Mouse (Mus musculus) ZHBTc4 (cell line): ENCODE measurements at regions not wholly inside any gene's neighbourhood (a gene's known extent, or its start where the extent isn't known, plus 50 kb on each side); places are given as distances from the start of the nearest gene placed in this dataset.

Experiments
- DNase-seq: peaks from one replicate; pipeline ENCODE4 v3.0.0-alpha.2; 2011; ENCODE audit warnings: low read depth, low spot score

GRCm38 (mm10) chr16:64068787-64069673 lies 205.1 kb upstream of the Epha3 start:
- peak; percentile 32 for DNase-seq

DNA sequence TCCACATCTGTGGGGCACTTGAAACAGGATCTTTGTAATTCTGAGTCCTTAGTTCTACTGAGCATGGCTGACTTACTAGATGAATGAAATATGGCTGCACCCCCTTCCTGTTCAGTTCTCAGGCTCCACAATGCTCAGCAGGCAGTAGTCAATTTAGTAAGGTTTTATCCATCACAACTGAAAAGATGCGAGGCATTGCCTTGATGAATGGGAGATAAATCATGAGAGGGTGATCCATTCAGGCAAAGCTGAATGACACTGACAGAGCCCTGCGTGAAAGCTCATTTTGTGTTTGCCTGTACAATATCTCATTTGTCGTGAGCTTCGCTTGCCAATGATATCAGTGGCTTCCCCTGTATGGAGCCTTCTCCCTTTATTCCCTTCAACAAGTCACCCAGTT lies 198.6 kb upstream of the Epha3 start:
- no peak for DNase-seq

- DNase-seq, result no peak
Observed at GRCm38 (mm10) chr16:64058712-64059111, 194.7 kb upstream of the Epha3 start.

GRCm38 (mm10) chr16:64054346-64054745 lies 190.4 kb upstream of the Epha3 start:
- no peak for DNase-seq

GRCm38 (mm10) chr16:64048026-64048425 lies 184.1 kb upstream of the Epha3 start:
- no peak for DNase-seq

DNA sequence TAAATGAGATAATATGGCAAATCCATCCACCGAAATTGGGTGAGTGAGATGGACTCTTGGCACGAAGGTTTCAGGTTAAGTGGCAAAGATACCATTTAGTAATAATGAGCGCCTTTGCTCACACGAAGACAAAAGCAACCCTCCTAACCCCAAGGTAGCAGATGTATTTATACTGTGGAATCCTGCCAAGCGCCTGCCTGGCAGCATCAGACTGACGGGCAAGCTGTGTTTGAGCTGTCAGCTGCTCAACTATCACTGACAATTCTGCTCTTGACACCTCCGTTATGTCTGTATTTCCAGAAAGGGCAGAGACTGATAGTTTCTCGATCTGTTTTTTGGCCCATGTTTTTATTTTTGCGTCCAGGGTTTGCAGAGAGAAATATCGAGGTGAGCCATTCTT lies 169.1 kb upstream of the Epha3 start:
- no peak for DNase-seq

DNA sequence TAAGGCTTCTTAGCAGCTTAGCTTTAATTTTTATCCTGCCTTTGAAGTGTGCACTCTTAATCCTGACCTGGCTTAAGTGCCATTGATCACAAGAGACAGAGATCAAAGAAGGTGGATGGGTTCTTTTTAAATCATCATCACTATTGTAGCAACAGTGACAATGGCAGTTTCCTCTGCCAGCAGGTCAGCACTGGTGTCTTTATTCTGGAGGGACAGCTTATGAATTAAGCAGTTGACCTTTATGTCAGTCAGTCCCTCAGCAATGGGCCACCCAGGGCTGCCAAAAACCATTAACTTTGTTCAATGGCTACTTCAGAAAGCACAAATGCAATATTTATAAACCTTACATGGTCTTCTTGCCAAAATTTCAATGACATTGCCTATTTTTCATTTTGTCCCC lies 160.0 kb upstream of the Epha3 start:
- DNase-seq, result no peak

DNA sequence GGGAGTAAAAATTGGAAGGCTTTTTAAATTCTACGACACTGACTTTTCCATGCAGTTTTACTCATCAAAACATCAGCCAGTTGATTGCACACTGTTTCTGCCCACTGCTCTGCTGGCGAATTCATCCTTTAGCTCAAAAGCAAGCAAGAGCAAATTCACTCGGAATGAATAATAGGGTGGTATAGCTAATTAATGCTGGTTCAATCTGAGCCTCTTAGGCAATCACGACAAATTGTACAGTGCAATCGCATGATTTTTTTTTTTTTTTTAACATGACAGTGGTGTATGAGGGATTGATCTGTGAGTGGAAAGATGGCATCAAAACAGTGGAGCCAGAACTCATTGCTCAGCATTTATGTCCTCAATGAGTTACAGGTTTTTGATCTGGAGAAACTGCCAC lies 136.9 kb upstream of the Epha3 start:
- DNase-seq, result no peak

- no peak for DNase-seq
Observed at GRCm38 (mm10) chr16:63967407-63967806, 103.4 kb upstream of the Epha3 start.

- no peak for DNase-seq
Observed at GRCm38 (mm10) chr16:63960786-63961185, 96.8 kb upstream of the Epha3 start.

DNA sequence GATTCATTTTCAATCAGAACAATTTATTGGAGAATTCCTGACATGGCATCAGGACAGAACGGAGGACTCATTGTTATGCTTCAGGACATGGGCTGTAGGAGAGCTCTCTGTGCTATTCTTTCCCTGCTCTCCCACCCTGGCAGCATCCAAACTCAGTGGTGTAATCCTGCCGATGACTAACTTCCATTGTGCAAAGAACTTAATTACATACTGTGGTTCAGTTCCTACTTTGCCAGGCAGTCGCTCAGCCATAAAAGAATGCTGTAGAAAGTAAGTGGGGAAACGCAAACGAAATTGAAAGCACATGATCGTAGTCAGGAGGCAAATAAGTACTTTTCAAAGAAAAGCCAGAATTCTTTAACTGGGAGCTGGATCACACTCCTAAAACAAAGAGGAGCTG lies 94.2 kb upstream of the Epha3 start:
- no peak for DNase-seq

- DNase-seq, result no peak
Observed at GRCm38 (mm10) chr16:63925195-63925594, 61.2 kb upstream of the Epha3 start.

DNA sequence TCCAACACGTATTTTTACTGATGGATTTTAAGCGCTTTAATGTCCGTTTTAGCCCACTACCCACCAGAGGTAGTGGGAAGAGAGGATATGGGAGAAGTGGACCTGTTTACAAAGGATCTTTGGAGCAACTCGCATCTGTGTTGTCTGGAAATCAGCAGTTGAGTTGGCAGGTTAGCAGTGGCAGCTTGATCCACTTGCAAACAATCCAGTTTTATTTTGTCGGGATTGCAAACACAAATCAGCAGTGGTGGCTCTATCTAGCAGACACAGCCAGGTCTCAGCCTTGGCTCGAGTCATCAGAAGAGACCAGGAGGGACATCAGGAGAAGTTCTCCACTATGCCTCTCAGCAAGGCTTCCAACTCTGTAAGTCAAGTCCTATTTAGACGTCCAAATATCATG lies 57.2 kb upstream of the Epha3 start:
- DNase-seq, result no peak
